Mouse (Mus musculus) forebrain, embryonic 15.5 days (tissue): ENCODE data around the gene Gm49601. TPM values are rescaled to one million over a fixed set of nuclear protein-coding genes. Genes with fewer than 3 reads are reported as not detected.

Experiments
- ATAC-seq: fragments of 200-750 bp; cut with Nextera tagmentation; replicated peaks from 2 replicates; pipeline ENCODE4 v1.8.0; 2017; ENCODE audit warnings: mild to moderate bottlenecking, moderate TSS enrichment, moderate library complexity
- H3K27ac ChIP-seq: fragments of 300-500 bp; sonication (generic); replicated peaks from 2 replicates; pipeline ENCODE4 v1.5.1; 2015; ENCODE audit warnings: mild to moderate bottlenecking, inconsistent platforms
- H3K27me3 ChIP-seq: fragments of 300-500 bp; sonication (generic); 2 replicates; pipeline ENCODE4 v1.6.1; 2015; ENCODE audit warnings: inconsistent platforms
- H3K36me3 ChIP-seq: fragments of 300-500 bp; sonication (generic); 2 replicates; pipeline ENCODE4 v1.6.1; 2015; ENCODE audit warnings: mild to moderate bottlenecking, inconsistent platforms
- H3K4me1 ChIP-seq: fragments of 300-500 bp; sonication (generic); 2 replicates; pipeline ENCODE4 v1.6.1; 2015; ENCODE audit warnings: inconsistent platforms
- H3K4me2 ChIP-seq: fragments of 300-500 bp; sonication (generic); replicated peaks from 2 replicates; pipeline ENCODE4 v1.6.1; 2015; ENCODE audit warnings: mild to moderate bottlenecking, inconsistent platforms
- H3K4me3 ChIP-seq: fragments of 300-500 bp; sonication (generic); 2 replicates; pipeline ENCODE4 v1.5.1; 2015; ENCODE audit warnings: mild to moderate bottlenecking, inconsistent platforms
- H3K9ac ChIP-seq: fragments of 300-500 bp; sonication (generic); replicated peaks from 2 replicates; pipeline ENCODE4 v1.6.1; 2015; ENCODE audit warnings: mild to moderate bottlenecking, inconsistent platforms
- H3K9me3 ChIP-seq: fragments of 300-500 bp; sonication (generic); 2 replicates; pipeline ENCODE4 v1.6.1; 2016; ENCODE audit warnings: inconsistent platforms
- WGBS: fragments of 180-500 bp; shearing (Covaris S2); methylation state at CpG from one replicate; pipeline ENCODE4 v1.1.7; 2015; ENCODE audit warnings: mixed read lengths; 5-methylcytosine and 5-hydroxymethylcytosine counted together
- polyA plus RNA-seq: library from polyadenylated mRNA; unstranded; fragments of >200 nt; fragmentation: Nextera tagmentation; extraction: Ambion mirVana; gene quantifications from 2 replicates; pipeline ENCODE4 v1.2.1, GENCODE M21; 2015

Gm49601 gene
- polyA plus RNA-seq, 1 experiment from 2014 or later: 20.5 TPM

- H3K4me2 ChIP-seq: no peak overlapping the region
- no peak for ATAC-seq
- H3K9me3 ChIP-seq: no peaks in the 10 kb centered on the region
- no peak overlapping the region for H3K9ac ChIP-seq
- H3K27me3 ChIP-seq: no peaks in the 10 kb centered on the region
- 55% methylated on average over 7 of the region's 7 CpGs for WGBS
- H3K27ac ChIP-seq: no peak overlapping the region
- no peak overlapping the region for H3K4me3 ChIP-seq
- H3K36me3 ChIP-seq: no peaks in the 10 kb centered on the region
- no peaks in the 10 kb centered on the region for H3K4me1 ChIP-seq
These were observed 16.1 kb upstream of the Gm49601 start for GRCm38 (mm10) chr16:18642291-18642690.

GRCm38 (mm10) chr16:18639382-18639929 lies 13.2 kb upstream of the Gm49601 start:
- Histone ChIP-seq H3K9me3 (no peaks in the 10 kb centered on the region), H3K4me1 (no peaks in the 10 kb centered on the region), H3K4me3 (no peak overlapping the region), H3K27me3 (no peaks in the 10 kb centered on the region), H3K36me3 (no peaks in the 10 kb centered on the region), H3K4me2 (no peak overlapping the region), H3K9ac (no peak overlapping the region), H3K27ac (no peak overlapping the region)
- 80% methylated on average over 1 of the region's 1 CpGs for WGBS
- no peak for ATAC-seq

GRCm38 (mm10) chr16:18638396-18638795 lies 12.2 kb upstream of the Gm49601 start:
- H3K4me2 ChIP-seq: no peak overlapping the region
- WGBS: 42% methylated on average over 2 of the region's 2 CpGs
- no peak for ATAC-seq
- H3K27me3 ChIP-seq: no peaks in the 10 kb centered on the region
- no peak overlapping the region for H3K4me3 ChIP-seq
- no peaks in the 10 kb centered on the region for H3K36me3 ChIP-seq
- no peak overlapping the region for H3K27ac ChIP-seq
- H3K9ac ChIP-seq: no peak overlapping the region
- H3K9me3 ChIP-seq: no peaks in the 10 kb centered on the region
- H3K4me1 ChIP-seq: no peaks in the 10 kb centered on the region

- Histone ChIP-seq H3K4me1 (no peaks in the 10 kb centered on the region), H3K27ac (no peak overlapping the region), H3K27me3 (no peaks in the 10 kb centered on the region), H3K4me3 (no peak overlapping the region), H3K9me3 (no peaks in the 10 kb centered on the region), H3K9ac (no peak overlapping the region), H3K4me2 (no peak overlapping the region), H3K36me3 (no peaks in the 10 kb centered on the region)
- ATAC-seq: no peak
- WGBS: 40% methylated on average over 3 of the region's 3 CpGs
These were observed 10.6 kb upstream of the Gm49601 start for GRCm38 (mm10) chr16:18636804-18637203.

GRCm38 (mm10) chr16:18636401-18636800 lies 10.2 kb upstream of the Gm49601 start:
- H3K36me3 ChIP-seq: no peaks in the 10 kb centered on the region
- no peaks in the 10 kb centered on the region for H3K9me3 ChIP-seq
- H3K9ac ChIP-seq: no peak overlapping the region
- H3K4me1 ChIP-seq: no peaks in the 10 kb centered on the region
- ATAC-seq: no peak
- no peak overlapping the region for H3K4me3 ChIP-seq
- no peak overlapping the region for H3K27ac ChIP-seq
- no peaks in the 10 kb centered on the region for H3K27me3 ChIP-seq
- WGBS: 82% methylated on average over 5 of the region's 5 CpGs
- no peak overlapping the region for H3K4me2 ChIP-seq

- no peak overlapping the region for H3K4me2 ChIP-seq
- H3K4me3 ChIP-seq: no peak overlapping the region
- peaks cover 12% of the 10 kb centered on the region for H3K4me1 ChIP-seq
- H3K9ac ChIP-seq: no peak overlapping the region
- no peaks in the 10 kb centered on the region for H3K9me3 ChIP-seq
- no peak for ATAC-seq
- H3K27ac ChIP-seq: no peak overlapping the region
- H3K27me3 ChIP-seq: no peaks in the 10 kb centered on the region
- H3K36me3 ChIP-seq: no peaks in the 10 kb centered on the region
- 3% methylated on average over 1 of the region's 1 CpGs for WGBS
These were observed 7.1 kb upstream of the Gm49601 start for GRCm38 (mm10) chr16:18633333-18633732.

GRCm38 (mm10) chr16:18632816-18633215 lies 6.6 kb upstream of the Gm49601 start:
- WGBS: 57% methylated on average over 2 of the region's 2 CpGs

GRCm38 (mm10) chr16:18632059-18632458 lies 5.8 kb upstream of the Gm49601 start:
- 39% methylated on average over 3 of the region's 3 CpGs for WGBS
- no peaks in the 10 kb centered on the region for H3K9me3 ChIP-seq

More at GRCm38 (mm10) chr16:18632816-18633215, 6.6 kb upstream of the Gm49601 start:
- H3K36me3 ChIP-seq: no peaks in the 10 kb centered on the region
- no peaks in the 10 kb centered on the region for H3K9me3 ChIP-seq
- ATAC-seq: no peak
- no peak overlapping the region for H3K9ac ChIP-seq
- H3K4me3 ChIP-seq: no peak overlapping the region
- H3K4me1 ChIP-seq: peaks cover 17% of the 10 kb centered on the region
- no peak overlapping the region for H3K27ac ChIP-seq
- H3K4me2 ChIP-seq: no peak overlapping the region
- no peaks in the 10 kb centered on the region for H3K27me3 ChIP-seq

GRCm38 (mm10) chr16:18631141-18631540 lies 4.9 kb upstream of the Gm49601 start:
- no peak overlapping the region for H3K27ac ChIP-seq
- peaks cover 34% of the 10 kb centered on the region for H3K4me1 ChIP-seq
- no peaks in the 10 kb centered on the region for H3K36me3 ChIP-seq
- H3K9ac ChIP-seq: no peak overlapping the region
- H3K4me3 ChIP-seq: no peak overlapping the region
- H3K27me3 ChIP-seq: no peaks in the 10 kb centered on the region; the same call in 1 of the 2 replicates
- WGBS: 66% methylated on average over 7 of the region's 7 CpGs
- no peak for ATAC-seq
- H3K9me3 ChIP-seq: no peaks in the 10 kb centered on the region
- H3K4me2 ChIP-seq: no peak overlapping the region

More at GRCm38 (mm10) chr16:18632059-18632458, 5.8 kb upstream of the Gm49601 start:
- H3K27me3 ChIP-seq: no peaks in the 10 kb centered on the region
- H3K27ac ChIP-seq: no peak overlapping the region
- no peak overlapping the region for H3K4me3 ChIP-seq
- no peak overlapping the region for H3K9ac ChIP-seq
- no peak overlapping the region for H3K4me2 ChIP-seq
- H3K36me3 ChIP-seq: no peaks in the 10 kb centered on the region
- ATAC-seq: no peak
- H3K4me1 ChIP-seq: peaks cover 25% of the 10 kb centered on the region

- peak overlapping the region; percentile 87 for H3K4me2 ChIP-seq
- H3K9ac ChIP-seq: peak overlapping the region; percentile 96
- peak overlapping the region; percentile 79; the same call in 1 of the 2 replicates for H3K27ac ChIP-seq
- peak overlapping the region; percentile 87 for H3K4me3 ChIP-seq
- H3K27me3 ChIP-seq: peaks cover 8% of the 10 kb centered on the region
- H3K36me3 ChIP-seq: peaks cover under 1% of the 10 kb centered on the region; the same call in 1 of the 2 replicates
- ATAC-seq: peak; percentile 6
- 46% methylated on average over 5 of the region's 5 CpGs for WGBS
- H3K9me3 ChIP-seq: no peaks in the 10 kb centered on the region
- H3K4me1 ChIP-seq: peaks cover 42% of the 10 kb centered on the region
These were observed 4.1 kb upstream of the Gm49601 start for GRCm38 (mm10) chr16:18630291-18630690.

- Histone ChIP-seq H3K27ac (peak within 1 kb of the TSS; percentile 79), H3K9ac (peak within 1 kb of the TSS; percentile 96), H3K4me3 (peak within 1 kb of the TSS; percentile 87), H3K27me3 (peaks cover 15% of the 10 kb centered on the region), H3K4me1 (peaks cover 43% of the 10 kb centered on the region), H3K9me3 (no peaks in the 10 kb centered on the region), H3K36me3 (peaks cover 7% of the 10 kb centered on the region), H3K4me2 (peak within 1 kb of the TSS; percentile 87)
- WGBS: under 1% methylated on average over 55 of the region's 93 CpGs
- ATAC-seq: peak; percentile 46
These were observed 3.4 kb upstream of the Gm49601 start, which contains the start of gene Sept5 for GRCm38 (mm10) chr16:18629390-18630231. Gene Sept5, minus strand, starts transcription at chr16:18629954.

- Histone ChIP-seq H3K9me3 (no peaks in the 10 kb centered on the region), H3K4me1 (peaks cover 43% of the 10 kb centered on the region), H3K4me2 (peak overlapping the region; percentile 87), H3K4me3 (peak overlapping the region; percentile 87), H3K36me3 (peaks cover 14% of the 10 kb centered on the region), H3K27ac (peak overlapping the region; percentile 79), H3K9ac (peak overlapping the region; percentile 96), H3K27me3 (peaks cover 21% of the 10 kb centered on the region)
- 23% methylated on average over 2 of the region's 2 CpGs for WGBS
- no peak for ATAC-seq
These were observed 2.7 kb upstream of the Gm49601 start for GRCm38 (mm10) chr16:18628948-18629340.
